Mouse (Mus musculus) spleen, postnatal 0 days (tissue): ENCODE results near the gene Gata3. TPM values are rescaled to one million over a fixed set of nuclear protein-coding genes. Genes with fewer than 3 reads are reported as not detected.

Experiments
- polyA plus RNA-seq: library from polyadenylated mRNA; unstranded; fragments of >200 nt; fragmentation: Nextera tagmentation; extraction: Ambion mirVana; gene quantifications from 2 replicates; pipeline ENCODE4 v1.2.1, GENCODE M21; 2015

The Gata3 gene
- 1.3 and 1.9 TPM in 2 replicates for polyA plus RNA-seq

DNA sequence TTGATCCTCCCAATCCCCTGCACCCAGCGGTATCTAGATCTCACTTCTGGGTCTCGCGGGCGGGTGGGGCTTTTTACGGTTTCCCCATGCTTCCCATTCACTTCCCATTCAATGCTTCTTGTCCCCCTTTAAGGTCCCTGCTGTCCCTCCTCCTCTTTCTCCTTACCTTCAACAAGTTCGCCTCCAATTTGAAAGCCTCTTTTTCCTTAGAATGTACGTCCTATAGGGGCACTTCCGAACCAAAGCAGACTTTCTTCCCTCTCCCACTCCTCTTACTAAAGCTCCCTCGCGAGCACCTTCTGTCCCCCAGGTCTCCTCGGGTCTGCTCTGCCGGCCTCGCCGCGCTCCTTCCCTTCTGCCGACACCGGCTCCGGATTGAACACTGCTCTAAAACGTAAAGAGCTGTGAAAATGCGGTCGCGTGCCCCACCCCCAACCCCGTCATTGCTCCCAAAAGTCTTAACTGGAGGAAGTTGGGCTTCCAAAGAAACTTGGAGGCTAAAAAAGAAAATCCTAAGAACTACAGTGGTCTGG is at the start of gene Gata3:
Gata3 (minus strand) TSS at position 384 of the 533 bp plus-strand sequence.

DNA sequence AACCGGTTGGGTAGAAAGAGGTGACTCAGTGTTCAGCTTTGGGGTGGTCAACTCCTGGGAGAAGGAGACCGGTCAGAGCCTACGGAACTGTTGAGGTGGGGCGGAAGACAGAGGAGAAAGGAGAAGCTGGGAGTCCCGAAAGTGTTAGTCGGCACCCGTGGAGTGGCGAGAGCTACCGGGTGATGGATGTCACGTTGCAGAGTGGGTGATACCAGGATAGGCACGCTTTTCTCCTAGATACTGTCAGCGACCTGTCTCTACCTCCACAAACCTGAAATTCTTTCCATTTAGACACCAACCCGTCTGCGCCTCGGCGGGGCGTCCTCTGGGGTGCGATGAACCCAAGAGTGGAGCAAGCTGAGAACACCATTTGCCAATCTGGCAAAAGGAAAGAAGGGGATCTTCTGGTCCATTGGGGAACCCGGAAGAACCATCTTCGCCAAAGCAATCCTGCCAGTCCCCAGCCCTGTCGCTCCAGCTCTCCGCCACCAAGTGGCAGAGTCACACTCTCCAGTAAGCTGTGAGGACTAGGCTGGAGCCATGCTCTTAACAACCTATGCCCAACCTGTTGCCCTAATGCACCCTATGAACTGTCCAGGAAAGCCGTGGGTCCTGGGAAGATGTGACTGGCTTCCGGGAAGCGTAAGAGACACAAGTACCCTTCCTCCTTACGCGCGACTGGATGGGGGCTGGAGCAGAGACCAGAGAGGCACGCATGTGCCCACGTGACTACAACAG is 752 bp downstream of the Gata3 start, which contains the start of gene 9230102O04Rik:
9230102O04Rik (minus strand) TSS at position 628 of the 738 bp plus-strand sequence.

DNA sequence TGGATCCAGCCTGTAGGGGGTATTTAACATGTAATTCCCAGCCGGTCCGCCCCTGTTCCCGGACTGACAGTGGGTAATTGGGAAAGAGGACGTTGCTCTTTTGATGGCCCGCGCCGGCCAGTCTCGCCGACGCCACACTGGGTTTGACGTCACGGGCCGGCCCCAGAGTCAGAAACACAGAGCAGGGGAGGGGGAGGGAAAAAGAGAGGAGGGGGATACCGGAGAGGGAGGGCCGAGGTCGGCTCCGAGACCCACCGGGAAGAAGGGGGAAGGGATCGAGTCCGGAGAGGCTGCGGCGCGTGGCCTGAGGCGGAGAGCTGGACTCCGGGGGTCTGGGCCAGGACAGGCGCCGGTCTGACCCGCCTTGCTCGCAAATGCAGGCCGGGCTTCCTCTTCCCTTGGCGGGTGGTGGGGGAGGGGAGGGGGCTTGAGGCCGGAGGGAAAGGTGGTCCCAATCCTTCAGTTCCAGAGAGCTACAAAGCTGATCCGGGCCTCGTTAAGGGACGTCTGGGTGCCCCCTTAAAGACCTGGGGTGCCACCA is 8.7 kb downstream of the Gata3 start, which contains the start of gene 4930412O13Rik:
4930412O13Rik (plus strand) TSS at position 202 of the 541 bp plus-strand sequence.

Other genes with a start within 250 kb of the Gata3 start
- not detected in 2 replicates for gene 4930412O13Rik, start 8.8 kb downstream of the Gata3 start, polyA plus RNA-seq
- not detected in 2 replicates for gene 9230102O04Rik, start 494 bp downstream of the Gata3 start, polyA plus RNA-seq
- gene Taf3, start 158.6 kb upstream of the Gata3 start, polyA plus RNA-seq, result 8.4 and 9.1 TPM in 2 replicates
- 326 and 330 TPM in 2 replicates for gene Atp5c1, start 190.5 kb upstream of the Gata3 start, polyA plus RNA-seq
- gene Kin, start 190.6 kb upstream of the Gata3 start, polyA plus RNA-seq, result 22.7 and 23.5 TPM in 2 replicates
- gene Itih2, start 241.4 kb upstream of the Gata3 start, polyA plus RNA-seq, result 0.16 and 0.35 TPM in 2 replicates